Mouse (Mus musculus): ENCODE results near the gene Dnah12.
A peak's percentile ranks its signal among the peaks of the same experiment; 100 is the strongest.

Gene Dnah12

GRCm38 (mm10) chr14:26724898-26725297, 31.8 kb downstream of the Dnah12 start:
- DNase-seq, result no peak

DNA sequence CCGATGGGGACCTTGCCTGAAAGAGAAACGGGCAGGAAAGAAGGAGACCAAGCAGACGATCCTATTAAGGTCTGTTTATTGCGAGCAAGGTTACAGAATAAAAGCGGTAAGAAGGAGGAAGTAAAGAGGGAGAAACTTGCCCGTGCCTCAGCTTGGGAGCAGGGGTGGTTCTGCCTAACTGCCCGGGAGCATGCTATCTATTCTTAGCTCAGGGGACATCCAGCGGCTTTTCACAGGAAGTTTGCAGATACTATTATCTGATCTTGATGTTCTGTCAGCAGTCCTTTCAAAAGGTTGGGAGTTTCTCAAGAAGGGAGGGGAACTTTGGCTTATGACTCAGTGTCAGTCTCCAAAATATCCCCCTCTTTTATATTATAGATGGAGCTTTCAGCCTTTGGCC, 65.5 kb downstream of the Dnah12 start:
- DNase-seq, result peak; percentile 8

DNA sequence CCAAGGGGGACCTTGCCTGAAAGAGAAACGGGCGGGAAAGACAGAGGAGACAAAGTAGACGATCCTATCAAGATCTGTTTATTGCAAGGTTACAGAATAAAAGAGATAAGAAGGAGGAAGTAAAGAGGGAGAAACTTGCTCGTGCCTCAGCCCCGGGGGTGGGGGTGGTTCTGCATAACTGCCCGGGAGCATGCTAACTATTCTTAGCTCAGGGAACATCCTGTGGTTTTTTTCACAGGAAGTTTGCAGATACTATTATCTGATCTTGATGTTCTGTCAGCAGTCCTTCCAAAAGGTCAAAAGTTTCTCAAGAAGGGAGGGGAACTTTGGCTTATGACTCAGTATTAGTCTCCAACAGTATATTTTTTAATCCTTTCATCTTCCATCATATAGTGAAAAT, 71.8 kb downstream of the Dnah12 start:
- peak; percentile 5 for DNase-seq

- no peak for DNase-seq
Observed at GRCm38 (mm10) chr14:26768195-26768594, 75.1 kb downstream of the Dnah12 start.

DNA sequence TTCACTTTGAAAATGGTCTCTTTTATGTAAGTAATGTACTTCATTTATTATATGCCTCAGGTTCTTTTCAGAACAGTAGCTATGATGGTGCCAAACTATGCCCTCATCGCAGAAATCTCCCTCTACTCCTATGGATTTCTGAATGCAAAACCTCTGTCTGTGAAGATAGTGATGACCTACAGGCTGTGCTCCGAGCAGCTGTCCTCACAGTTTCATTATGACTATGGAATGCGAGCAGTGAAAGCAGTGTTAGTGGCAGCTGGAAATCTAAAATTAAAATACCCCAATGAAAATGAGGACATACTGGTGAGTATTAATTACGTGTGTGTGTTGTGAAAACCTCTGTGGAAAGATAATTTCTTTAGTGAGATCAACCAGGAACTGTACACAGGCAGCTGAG, 80.5 kb downstream of the Dnah12 start:
- no peak for DNase-seq

- DNase-seq, result no peak
Observed at GRCm38 (mm10) chr14:26783731-26784130, 90.7 kb downstream of the Dnah12 start.

DNA sequence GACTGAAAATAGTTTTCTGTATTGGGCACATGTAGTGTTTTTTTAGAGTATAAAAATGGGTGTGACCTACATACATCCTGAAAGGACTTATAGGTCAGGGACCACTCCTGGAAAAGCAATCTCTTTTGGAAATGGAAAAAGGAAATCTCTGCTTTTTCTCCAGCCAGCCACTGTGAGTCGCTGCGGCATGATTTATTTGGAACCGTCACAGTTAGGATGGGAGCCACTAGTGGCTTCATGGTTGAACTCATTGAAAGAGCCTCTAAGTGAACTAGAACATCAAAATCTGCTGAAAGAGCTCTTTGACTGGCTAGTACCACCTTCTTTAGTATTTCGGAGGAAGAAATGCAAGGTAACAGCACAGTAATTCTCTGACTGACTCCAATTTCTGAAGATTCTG, 92.6 kb downstream of the Dnah12 start:
- DNase-seq, result peak; percentile 16

- DNase-seq, result no peak
Observed at GRCm38 (mm10) chr14:26794431-26794830, 101.4 kb downstream of the Dnah12 start.

DNA sequence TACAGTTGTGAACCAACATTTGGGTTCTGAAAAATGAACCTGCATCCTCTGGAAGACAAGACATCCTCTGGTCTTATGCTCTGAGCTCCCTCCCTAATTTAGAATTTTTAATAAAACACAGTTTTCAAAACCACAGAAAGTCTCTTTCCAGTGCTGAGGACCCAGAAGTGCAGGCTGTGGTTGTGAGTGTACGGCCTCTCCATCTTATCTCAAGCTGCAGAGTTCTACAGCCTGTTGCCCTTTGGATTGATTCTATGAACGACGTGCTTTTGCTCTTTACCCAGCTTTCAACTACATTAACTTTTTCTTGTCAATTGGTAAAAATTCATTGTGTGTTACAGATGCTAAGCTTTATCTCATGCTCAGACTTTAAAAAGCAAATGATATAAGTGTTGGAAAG, 105.3 kb downstream of the Dnah12 start:
- DNase-seq, result no peak

DNA sequence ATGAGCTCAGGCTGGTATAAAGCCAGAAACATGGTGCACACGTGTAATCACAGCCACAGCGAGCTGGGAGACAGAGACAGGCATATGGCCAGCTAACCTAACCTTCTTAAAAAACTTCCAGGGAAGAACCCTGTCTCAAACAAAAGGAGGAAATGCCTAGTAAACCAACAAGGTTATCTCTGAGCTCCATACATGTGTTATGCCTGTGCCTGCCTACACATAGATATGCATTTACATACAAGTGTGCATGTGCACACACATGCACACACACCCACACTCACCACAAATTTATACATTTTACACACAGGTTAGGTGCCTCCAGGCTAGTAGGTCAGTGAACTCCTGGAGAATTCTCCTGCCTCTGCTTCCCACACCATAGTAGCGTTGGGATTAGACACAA, 106.2 kb downstream of the Dnah12 start:
- DNase-seq, result no peak

- DNase-seq, result no peak
Observed at GRCm38 (mm10) chr14:26805500-26805899, 112.4 kb downstream of the Dnah12 start.

GRCm38 (mm10) chr14:26812734-26813133, 119.7 kb downstream of the Dnah12 start:
- DNase-seq, result no peak

GRCm38 (mm10) chr14:26813871-26814270, 120.8 kb downstream of the Dnah12 start:
- DNase-seq, result no peak

DNA sequence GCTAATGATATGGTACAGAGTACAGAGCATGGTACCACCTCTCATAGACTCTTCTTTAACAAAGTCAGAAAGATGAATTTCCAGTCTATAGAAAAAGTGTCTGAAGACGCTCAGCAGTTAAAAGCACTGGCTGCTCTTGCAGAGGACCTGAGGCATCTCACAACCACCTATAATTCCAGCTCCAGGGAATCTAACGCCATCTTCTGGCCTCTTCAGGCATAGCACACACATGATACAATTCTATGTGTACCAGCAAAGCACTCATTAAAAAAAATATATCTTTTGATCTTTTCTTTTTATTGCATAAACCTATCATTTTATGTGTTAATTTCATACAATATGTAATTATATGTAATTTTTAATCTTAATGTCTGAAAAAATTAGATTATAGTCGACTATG, 121.8 kb downstream of the Dnah12 start:
- DNase-seq, result no peak

GRCm38 (mm10) chr14:26816785-26817184, 123.7 kb downstream of the Dnah12 start:
- no peak for DNase-seq

DNA sequence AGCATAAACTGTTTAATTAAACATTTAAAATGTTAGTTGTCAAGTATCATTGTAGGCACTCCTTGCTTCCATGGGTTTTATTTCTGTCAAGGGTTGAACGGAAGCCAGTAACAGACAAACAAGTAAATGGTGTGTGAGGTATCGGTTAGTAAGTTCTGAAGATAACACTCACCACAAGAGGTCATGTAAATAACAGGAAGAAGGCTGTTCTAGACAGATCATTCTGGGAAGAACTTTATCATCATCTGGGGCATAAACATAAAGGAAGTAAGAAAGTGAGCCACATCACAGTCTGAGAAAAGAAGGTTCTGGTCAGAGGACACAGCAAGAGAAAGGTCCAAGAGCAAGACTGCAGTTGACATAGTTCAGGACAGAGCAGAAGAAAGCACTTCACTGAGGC, 132.9 kb downstream of the Dnah12 start:
- no peak for DNase-seq

- DNase-seq, result no peak
Observed at GRCm38 (mm10) chr14:26853053-26853452, 160.0 kb downstream of the Dnah12 start.

DNA sequence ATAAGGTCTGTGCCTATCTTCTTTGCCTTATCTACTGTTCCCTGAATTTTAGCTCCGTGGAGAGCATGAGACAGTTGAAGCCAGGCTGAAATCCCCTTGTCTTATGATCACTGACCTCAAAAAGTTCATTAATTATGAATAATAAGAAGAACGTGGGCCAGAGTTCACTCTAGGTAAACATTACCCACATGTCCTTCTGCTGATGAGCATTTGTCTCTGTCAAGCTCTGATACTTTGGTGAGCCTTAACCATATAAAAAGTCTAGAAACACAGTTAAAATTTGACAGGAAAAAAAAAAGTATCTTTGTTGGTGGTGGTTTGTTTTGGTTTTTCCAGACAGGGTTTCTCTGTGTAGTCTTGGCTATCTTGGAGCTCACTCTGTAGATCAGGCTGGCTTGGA, 161.0 kb downstream of the Dnah12 start:
- no peak for DNase-seq

- DNase-seq, result peak; percentile 13
Observed at GRCm38 (mm10) chr14:26858364-26858763, 165.3 kb downstream of the Dnah12 start.

GRCm38 (mm10) chr14:26859024-26859423, 165.9 kb downstream of the Dnah12 start:
- no peak for DNase-seq

GRCm38 (mm10) chr14:26867356-26867755, 174.3 kb downstream of the Dnah12 start:
- no peak for DNase-seq

DNA sequence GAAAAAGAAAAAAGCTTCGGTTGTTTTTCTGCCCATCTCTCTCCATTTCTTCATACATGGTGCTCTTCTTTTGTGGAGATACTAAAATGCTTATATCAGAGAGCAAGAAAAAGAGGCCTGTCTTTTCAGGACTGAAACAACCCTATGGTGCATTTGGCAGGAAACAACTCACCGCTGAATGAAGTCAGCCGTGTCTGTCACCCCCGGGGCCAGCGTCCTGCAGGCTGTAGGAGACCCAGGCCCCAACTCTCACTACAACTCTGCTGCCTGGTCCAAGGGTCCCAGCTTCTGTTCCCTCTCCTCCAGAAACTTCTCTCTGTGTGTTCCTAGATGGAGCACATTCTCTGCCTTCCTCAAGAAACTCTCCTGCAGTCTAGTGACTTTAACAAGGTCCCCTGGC, 175.2 kb downstream of the Dnah12 start:
- DNase-seq, result no peak

- DNase-seq, result no peak
Observed at GRCm38 (mm10) chr14:26878756-26879155, 185.7 kb downstream of the Dnah12 start.

GRCm38 (mm10) chr14:26879976-26880375, 186.9 kb downstream of the Dnah12 start:
- DNase-seq, result no peak

DNA sequence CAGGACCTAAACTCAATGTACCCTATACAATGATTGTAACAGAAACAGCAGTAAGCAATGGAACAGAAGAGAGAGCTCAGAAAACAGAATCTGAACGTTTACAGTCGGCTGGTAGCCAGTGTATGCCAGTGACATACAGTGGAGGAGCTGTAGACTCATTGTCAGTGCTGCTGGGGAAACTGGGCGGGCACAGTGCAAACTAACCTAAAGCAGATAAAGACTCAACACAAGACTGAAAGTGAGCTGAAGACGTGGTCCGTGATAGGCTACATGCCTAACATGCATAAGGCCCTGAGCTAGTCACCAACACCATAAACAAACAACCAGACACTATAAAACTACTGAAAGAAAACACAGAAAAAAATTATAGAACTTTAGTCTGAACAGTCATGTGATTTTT, 188.6 kb downstream of the Dnah12 start:
- no peak for DNase-seq

DNA sequence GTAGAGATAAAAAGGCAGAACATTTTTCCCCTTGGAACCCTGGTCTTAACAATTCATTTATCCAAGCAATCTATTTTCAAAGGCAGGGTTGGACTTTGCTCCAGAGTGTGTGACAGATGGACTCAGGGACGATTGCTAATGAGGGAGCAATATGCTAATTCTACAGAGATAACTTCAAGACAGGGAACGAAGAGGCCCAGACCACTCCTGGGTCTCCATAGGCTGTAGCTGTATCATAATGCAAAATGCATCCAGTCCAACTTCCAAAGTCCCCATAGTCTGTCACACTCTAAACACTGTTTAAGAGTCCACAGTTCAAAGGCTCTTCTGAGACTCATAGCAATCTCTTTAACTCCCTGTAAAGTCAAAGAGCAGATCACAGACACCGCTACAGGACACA, 194.2 kb downstream of the Dnah12 start:
- DNase-seq, result no peak
